Mouse (Mus musculus) brain, embryonic 18.5 days (tissue): ENCODE measurements at regions not wholly inside any gene's neighbourhood (a gene's known extent, or its start where the extent isn't known, plus 50 kb on each side); places are given as distances from the start of the nearest gene placed in this dataset.
"Not testable (repeated sequence)": the region's sequence is repeated elsewhere in the genome, so short reads cannot be mapped to it uniquely, and the experiment has no call there.

Source experiments
- DNase-seq: peaks from one replicate; pipeline ENCODE4 v3.0.0-alpha.2; 2012; ENCODE audit warnings: low read depth, low spot score

GRCm38 (mm10) chr13:5920422-5920821 lies 59.1 kb downstream of the Klf6 start:
- DNase-seq, result no peak

GRCm38 (mm10) chr13:5931433-5931832 lies 70.2 kb downstream of the Klf6 start:
- no peak for DNase-seq

- DNase-seq, result no peak
Observed at GRCm38 (mm10) chr13:5937436-5937835, 76.2 kb downstream of the Klf6 start.

- DNase-seq, result no peak
Observed at GRCm38 (mm10) chr13:5937970-5938369, 76.7 kb downstream of the Klf6 start.

GRCm38 (mm10) chr13:5939368-5939767 lies 78.1 kb downstream of the Klf6 start:
- DNase-seq, result no peak

GRCm38 (mm10) chr13:5952863-5953262 lies 91.6 kb downstream of the Klf6 start:
- DNase-seq, result no peak

- not testable (repeated sequence) for DNase-seq
Observed at GRCm38 (mm10) chr13:5955121-5955520, 93.8 kb downstream of the Klf6 start.

GRCm38 (mm10) chr13:5956145-5956544 lies 94.9 kb downstream of the Klf6 start:
- DNase-seq, result no peak

GRCm38 (mm10) chr13:5962947-5963346 lies 101.7 kb downstream of the Klf6 start:
- DNase-seq, result no peak

GRCm38 (mm10) chr13:5964626-5965025 lies 103.3 kb downstream of the Klf6 start:
- DNase-seq, result no peak

GRCm38 (mm10) chr13:5978615-5979014 lies 117.3 kb downstream of the Klf6 start:
- DNase-seq, result no peak

GRCm38 (mm10) chr13:5987491-5987890 lies 126.2 kb downstream of the Klf6 start:
- DNase-seq, result no peak

GRCm38 (mm10) chr13:5988407-5988806 lies 127.1 kb downstream of the Klf6 start:
- DNase-seq, result no peak

GRCm38 (mm10) chr13:6000559-6001217 lies 139.4 kb downstream of the Klf6 start:
- no peak for DNase-seq

- no peak for DNase-seq
Observed at GRCm38 (mm10) chr13:6001218-6001564, 139.9 kb downstream of the Klf6 start.

- no peak for DNase-seq
Observed at GRCm38 (mm10) chr13:6005901-6006300, 144.6 kb downstream of the Klf6 start.

GRCm38 (mm10) chr13:6009671-6010070 lies 148.4 kb downstream of the Klf6 start:
- DNase-seq, result no peak

GRCm38 (mm10) chr13:6027207-6027606 lies 165.9 kb downstream of the Klf6 start:
- DNase-seq, result no peak

- no peak for DNase-seq
Observed at GRCm38 (mm10) chr13:6028878-6029277, 167.6 kb downstream of the Klf6 start.

GRCm38 (mm10) chr13:6029461-6029860 lies 168.2 kb downstream of the Klf6 start:
- no peak for DNase-seq

- DNase-seq, result no peak
Observed at GRCm38 (mm10) chr13:6030128-6030527, 168.8 kb downstream of the Klf6 start.

GRCm38 (mm10) chr13:6040132-6040531 lies 178.8 kb downstream of the Klf6 start:
- no peak for DNase-seq

- DNase-seq, result no peak
Observed at GRCm38 (mm10) chr13:6040663-6041062, 179.4 kb downstream of the Klf6 start.

GRCm38 (mm10) chr13:6042495-6042894 lies 181.2 kb downstream of the Klf6 start:
- DNase-seq, result no peak
